Mouse (Mus musculus): ENCODE measurements around the gene Phc2.

GRCm38 (mm10) chr4:128621109-128621508 lies 33.4 kb upstream of the Phc2 start:
- TF ChIP-seq CTCF (conservative IDR thresholded peaks at IDR 0.05; ENCODE audit: insufficient read depth, insufficient read length, low read depth, low read length) (no peak), POLR2A (IDR thresholded peaks at IDR 0.05; ENCODE audit: low read depth, low read length) (no peak)

All from kidney, adult 2 months (tissue).